Mouse (Mus musculus) c-Kit-positive CD71-positive TER-119-positive erythroid progenitor cells, embryonic 14.5 days (primary cell): Measurements from ENCODE around the gene Ap2s1.
"Not testable (repeated sequence)": the region's sequence is repeated elsewhere in the genome, so short reads cannot be mapped to it uniquely, and the experiment has no call there.

Experiments used
- DNase-seq: peaks from one replicate; pipeline ENCODE4 v3.0.0-alpha.2; 2013; ENCODE audit warnings: low spot score

Gene Ap2s1

DNA sequence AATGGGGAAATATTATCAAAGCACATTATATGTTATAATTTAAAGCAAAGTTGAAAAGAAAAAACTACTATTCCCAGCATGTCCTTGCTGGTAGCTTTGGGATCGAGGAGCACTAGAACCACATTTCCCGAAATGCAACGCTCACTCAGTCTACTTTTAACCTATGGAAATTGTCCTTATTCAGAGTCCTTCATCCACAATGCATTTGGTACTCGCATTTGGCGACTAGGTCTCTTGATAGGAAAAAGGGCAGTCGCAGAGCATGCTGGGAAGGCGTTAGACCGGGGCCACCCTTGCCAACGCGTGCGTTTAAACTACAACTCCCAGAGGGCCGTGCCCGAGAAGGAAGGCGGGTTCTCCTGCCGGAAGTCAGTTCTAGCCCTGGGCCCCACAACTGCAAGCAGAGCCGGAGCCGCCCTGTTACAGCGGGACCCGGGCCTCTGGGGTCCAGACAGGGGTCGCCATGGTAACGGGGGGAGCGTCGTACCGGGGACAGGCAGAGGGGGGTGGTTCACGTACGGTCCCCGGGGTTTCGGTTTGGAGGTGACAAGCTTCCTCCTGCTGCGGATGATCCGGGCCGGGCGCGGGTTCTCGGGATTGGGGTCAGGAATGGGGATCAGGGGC, at the start of gene Ap2s1:
TSS of gene Ap2s1 (plus strand) at position 338 of the 624 bp plus-strand sequence.
- DNase-seq, result peak; percentile 96

DNA sequence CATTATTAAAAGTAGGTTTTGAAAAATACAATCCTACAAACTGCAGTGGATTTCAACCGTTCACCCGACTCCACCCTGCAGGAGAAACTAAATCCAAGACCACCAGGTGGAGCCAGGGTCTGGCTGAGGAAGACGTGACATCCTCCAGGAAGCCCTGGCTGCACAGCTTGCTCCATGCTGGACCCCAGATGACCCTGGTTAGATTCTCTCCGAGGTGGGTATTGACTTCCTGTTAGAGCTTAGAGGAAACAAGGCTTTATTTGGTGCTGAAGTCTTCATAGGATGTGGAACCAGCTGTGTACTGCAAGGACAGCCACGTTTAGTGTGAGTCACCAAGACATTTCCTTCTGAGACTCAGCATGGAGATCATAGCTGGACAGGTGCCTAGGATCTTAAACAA, 49.0 kb upstream of the Ap2s1 start:
- DNase-seq, result no peak

DNA sequence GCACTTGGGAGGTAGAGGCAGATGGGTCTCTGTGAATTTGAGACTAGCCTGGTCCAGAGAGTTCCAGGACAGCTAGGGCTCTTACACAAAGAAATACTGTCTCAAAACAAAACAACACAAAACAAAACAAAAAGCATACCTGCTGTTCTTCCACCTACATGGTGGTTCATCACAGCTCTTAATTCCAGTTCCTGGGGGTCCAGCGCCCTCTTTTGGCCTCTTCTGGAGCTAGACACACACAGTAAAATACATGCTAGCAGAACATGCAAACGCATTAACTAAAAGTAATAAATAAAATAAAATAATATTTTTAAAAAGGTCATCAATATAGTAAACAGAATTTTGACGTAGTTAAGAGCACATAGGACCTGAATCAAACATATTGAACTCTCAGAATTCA, 43.2 kb upstream of the Ap2s1 start:
- no peak for DNase-seq

DNA sequence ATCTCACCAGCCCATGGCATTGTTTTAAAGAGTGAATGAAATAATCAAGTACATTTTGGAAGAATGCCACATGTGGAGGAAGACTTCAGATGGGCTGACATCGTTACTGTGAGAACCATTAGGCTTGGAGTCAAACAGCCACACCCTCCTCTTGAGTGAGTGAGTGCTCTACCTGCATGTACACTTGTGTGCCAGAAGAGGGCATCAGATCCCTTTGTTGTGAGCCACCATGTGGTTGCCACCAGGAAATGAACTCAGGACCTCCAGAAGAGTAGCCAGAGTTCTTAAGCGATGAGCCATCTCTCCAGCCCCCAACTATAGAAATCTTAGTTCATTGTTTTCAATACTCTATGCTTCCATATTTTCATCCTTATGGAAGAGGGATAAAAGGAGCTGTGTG, 39.2 kb upstream of the Ap2s1 start:
- DNase-seq, result peak; percentile 21

- no peak for DNase-seq
Measured at GRCm38 (mm10) chr7:16700583-16700982, 37.6 kb upstream of the Ap2s1 start.

DNA sequence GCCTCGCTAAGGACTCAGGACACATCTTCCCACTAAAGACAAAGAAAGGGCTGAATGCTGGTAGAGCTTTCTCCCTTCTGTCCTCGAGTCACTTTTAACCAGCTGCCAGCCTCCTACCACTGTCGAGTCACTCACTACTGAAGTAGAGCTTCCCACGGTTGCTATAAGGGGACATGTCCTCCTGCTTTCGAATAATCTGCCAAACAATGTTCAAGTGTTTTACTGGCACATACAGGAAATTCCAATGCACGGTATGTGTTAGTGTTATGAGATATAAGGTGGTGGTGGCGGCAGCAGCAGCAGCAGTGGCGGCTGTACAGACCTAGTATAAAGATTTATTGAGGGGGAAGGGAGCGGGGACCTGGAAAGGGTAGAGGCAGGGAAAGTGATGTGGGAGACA, 31.8 kb upstream of the Ap2s1 start:
- no peak for DNase-seq

GRCm38 (mm10) chr7:16708244-16708643, 30.0 kb upstream of the Ap2s1 start:
- DNase-seq, result no peak

- DNase-seq, result no peak
Measured at GRCm38 (mm10) chr7:16710604-16711003, 27.6 kb upstream of the Ap2s1 start.

GRCm38 (mm10) chr7:16712633-16713415, 25.4 kb upstream of the Ap2s1 start:
- no peak for DNase-seq

GRCm38 (mm10) chr7:16716456-16717152, 21.6 kb upstream of the Ap2s1 start:
- DNase-seq, result not testable (repeated sequence)

DNA sequence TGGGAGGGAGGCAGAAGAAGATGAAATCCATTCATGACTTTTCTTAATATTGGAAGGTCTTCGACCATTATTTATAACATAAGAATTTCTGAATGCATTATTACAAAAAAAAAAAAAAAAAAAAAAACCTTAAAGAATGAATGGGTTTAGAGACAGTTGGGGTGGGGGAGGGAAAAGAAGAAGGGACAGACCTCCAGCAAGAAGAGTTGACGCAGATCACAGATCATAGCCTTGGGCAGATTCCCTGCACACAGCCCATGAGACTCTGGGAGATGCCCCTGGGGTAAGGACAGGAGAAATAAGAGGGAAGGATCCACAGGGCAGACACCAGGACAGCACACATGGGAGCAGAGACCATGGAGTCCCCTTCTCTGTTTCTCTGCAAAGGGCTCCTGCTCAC, 16.6 kb upstream of the Ap2s1 start, which contains the start of gene Ceacam9:
TSS of gene Ceacam9 (plus strand) at position 301 of the 400 bp plus-strand sequence.
- no peak for DNase-seq

- not testable (repeated sequence) for DNase-seq
Measured at GRCm38 (mm10) chr7:16722490-16722889, 15.7 kb upstream of the Ap2s1 start.

DNA sequence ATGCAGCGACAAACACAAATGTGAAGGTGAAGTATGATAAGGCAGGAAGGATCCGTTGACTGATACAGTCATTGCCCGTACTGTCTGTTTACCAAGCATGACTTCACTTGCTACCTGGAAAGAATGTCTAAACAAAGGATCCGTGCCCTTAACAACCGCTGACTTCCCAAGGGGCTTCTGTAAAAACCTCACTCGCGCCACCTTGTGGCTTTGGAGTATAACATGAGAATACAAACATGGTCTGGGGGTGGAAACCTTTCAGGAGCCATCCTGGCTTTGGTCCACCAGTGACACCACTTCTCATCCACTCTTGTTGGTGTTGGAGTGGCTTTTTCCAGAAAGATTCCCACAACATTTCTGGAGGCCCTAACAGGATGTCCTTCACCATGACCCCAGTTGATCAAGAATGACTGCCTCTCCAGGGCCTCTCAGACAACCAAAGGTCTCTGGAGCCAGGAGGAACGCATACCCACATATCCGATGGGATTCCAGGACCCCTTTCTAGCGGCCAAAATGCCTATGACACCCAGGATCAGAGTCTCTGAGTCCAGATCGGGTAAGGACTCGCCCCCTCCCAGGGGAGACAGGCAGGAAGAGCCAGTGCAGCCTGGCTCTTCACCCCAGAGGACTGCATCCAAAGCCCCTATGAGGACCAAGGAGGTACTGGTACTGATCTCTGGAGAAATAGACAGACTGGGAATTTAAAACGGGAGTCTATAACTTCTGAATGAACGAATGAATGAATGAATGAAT, 9.4 kb upstream of the Ap2s1 start:
- peak; percentile 64 for DNase-seq

DNA sequence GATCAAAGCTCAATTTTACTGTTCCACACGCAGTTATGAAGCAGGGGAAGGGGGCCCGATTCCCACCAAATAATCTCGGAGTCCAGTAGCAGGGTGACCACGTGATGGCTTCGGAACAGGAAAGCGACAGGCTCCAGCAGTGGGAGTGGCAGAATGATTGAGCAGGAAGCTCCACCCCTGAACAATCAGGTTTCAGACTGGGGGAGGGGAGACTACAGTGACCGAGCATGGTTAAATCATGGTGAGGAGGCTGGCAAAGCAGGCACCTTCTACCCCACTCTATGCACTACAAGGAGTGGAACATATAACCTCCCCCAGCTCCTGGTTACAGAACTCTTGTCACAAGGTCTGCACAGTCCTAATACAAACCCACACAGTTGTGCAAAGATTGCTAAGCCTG, 8.6 kb upstream of the Ap2s1 start:
- not testable (repeated sequence) for DNase-seq

DNA sequence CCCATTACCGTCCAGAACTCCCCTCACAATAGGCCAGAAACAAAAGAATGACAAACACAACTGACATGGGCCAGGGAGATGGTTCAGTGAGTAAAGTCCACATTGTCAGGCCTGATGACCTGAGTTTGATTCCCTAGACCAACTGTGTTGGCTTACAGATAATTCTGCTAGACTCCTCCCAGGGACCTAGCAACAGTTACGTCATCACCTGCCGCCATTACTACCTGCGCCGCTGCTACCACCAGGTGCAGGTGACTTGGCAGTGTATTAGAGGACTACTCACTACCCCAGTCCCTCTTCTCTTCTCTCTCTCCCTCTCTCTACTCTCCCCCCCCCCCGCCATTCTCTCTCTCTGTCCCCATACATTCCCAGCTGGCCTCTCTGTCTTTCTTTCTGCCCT, 7.4 kb upstream of the Ap2s1 start:
- no peak for DNase-seq

DNA sequence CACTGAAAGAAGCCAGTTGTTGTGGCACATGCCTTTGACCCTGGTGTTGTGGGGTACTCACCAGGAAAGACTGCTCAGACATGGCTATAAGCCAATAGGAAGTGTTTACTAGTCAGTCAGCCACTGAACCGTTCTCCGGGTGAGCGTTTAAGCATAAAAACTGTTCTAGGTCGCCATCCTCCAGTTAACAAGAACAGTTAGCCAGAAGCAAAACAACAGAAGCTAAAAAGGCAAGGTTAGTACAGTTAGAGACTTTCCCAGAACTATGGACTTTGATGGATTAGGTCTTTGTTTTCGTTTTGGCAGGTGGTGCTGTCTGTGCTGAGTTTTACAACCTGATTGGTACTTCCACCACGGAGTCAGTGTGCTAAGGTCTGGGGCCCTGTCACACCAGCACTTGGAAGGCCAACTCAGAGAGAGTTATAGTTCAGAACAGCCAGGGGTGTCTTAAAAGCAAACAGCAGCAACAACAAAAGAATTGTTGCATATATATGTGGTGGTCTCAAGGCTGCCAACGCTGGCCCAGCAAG, 6.3 kb upstream of the Ap2s1 start:
- no peak for DNase-seq

GRCm38 (mm10) chr7:16737606-16738072, 571 bp upstream of the Ap2s1 start:
- DNase-seq, result no peak

GRCm38 (mm10) chr7:16739056-16739604, 920 bp downstream of the Ap2s1 start:
- no peak for DNase-seq

DNA sequence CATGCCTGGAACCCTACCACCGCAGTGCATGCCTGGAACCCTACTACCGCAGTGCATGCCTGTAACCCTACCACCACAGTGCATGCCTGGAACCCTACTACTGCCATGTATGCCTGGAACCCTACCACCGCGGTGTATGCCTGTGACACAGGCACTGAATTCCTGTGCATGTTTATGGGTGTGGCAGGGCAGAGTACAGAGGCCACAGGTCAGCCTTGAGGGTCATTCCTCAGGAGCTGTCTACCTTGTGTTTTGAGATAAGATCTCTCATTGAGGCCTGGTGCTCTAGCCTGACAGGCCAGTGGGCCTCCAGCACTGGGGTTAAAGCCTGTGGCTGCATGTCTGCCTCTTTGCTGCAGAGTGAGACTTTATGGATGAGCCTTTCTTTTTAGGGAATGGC, 7.2 kb downstream of the Ap2s1 start:
- no peak for DNase-seq

- DNase-seq, result peak; percentile 69
Measured at GRCm38 (mm10) chr7:16746093-16746492, 7.9 kb downstream of the Ap2s1 start.

DNA sequence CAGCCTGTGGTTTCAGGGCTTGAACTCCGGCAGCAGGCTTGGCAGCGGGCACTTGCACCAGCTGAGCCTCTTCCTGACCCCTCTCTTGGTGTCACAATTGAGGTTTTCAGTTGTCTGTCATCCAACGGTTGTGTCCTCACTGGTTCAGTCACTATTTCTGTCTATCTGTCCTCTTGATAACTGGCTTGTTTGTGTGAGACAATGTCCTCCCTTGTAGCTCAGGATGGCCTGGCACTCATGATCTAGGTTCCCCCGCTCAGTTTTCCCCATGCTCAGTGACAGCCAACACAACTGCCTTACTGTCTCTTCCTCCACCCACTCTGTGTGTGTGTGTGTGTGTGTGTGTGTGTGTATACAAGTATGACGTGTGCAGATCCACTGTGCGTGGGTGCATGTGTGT, 9.4 kb downstream of the Ap2s1 start:
- no peak for DNase-seq

- DNase-seq, result no peak
Measured at GRCm38 (mm10) chr7:16752016-16752415, 13.8 kb downstream of the Ap2s1 start.
